Mouse (Mus musculus) G1E (cell line): ENCODE data around the gene Kmt5b.

Source experiments
- CTCF ChIP-seq: IDR thresholded peaks from 2 replicates; pipeline ENCODE4 v1.5.1; 2012; ENCODE audit warnings: low read depth, low read length, inconsistent platforms, mixed read lengths
- GATA1 ChIP-seq: IDR thresholded peaks from 2 replicates; pipeline ENCODE4 v1.6.1; 2012; ENCODE audit warnings: borderline replicate concordance, low read length, inconsistent platforms, mixed read lengths
- GATA2 ChIP-seq: IDR thresholded peaks from 2 replicates; pipeline ENCODE4 v1.6.1; 2012; ENCODE audit warnings: low read depth, low read length, inconsistent platforms, borderline replicate concordance
- POLR2AphosphoS5 ChIP-seq: IDR thresholded peaks from 2 replicates; pipeline ENCODE4 v1.6.1; 2012; ENCODE audit warnings: low read depth, low read length, inconsistent platforms; ENCODE audit not compliant: insufficient replicate concordance
- TAL1 ChIP-seq: conservative IDR thresholded peaks from 2 replicates; pipeline ENCODE4 v1.6.1; 2012; ENCODE audit warnings: low read depth, low read length, inconsistent platforms, mixed read lengths

GRCm38 (mm10) chr19:3829863-3830262 lies 62.6 kb downstream of the Kmt5b start:
- TF ChIP-seq CTCF (no peak), TAL1 (no peak), GATA1 (no peak), POLR2AphosphoS5 (no peak), GATA2 (no peak)
